Mouse (Mus musculus): Measurements from ENCODE around the gene Slc39a2.

Gene Slc39a2

GRCm38 (mm10) chr14:51896019-51896418 is 3.3 kb downstream of the Slc39a2 start:
- in situ Hi-C loops (cut with MboI; ENCODE audit: low pct_unique_long_range_greater_than_20kb in 1 of 2, low sequenced_read_pairs in 2 of 2, unreplicated experiment in 1 of 2), result no loop called here

- in situ Hi-C loops (cut with MboI; ENCODE audit: low pct_unique_long_range_greater_than_20kb in 1 of 2, low sequenced_read_pairs in 2 of 2, unreplicated experiment in 1 of 2), result no loop called here
These were observed 4.0 kb downstream of the Slc39a2 start for GRCm38 (mm10) chr14:51896539-51897170.

- in situ Hi-C loops (cut with MboI; ENCODE audit: low pct_unique_long_range_greater_than_20kb in 1 of 2, low sequenced_read_pairs in 2 of 2, unreplicated experiment in 1 of 2), result no loop called here
These were observed 6.7 kb downstream of the Slc39a2 start for GRCm38 (mm10) chr14:51899351-51899750.

GRCm38 (mm10) chr14:51902806-51903710 is 10.4 kb downstream of the Slc39a2 start:
- in situ Hi-C loops (cut with MboI; ENCODE audit: low pct_unique_long_range_greater_than_20kb in 1 of 2, low sequenced_read_pairs in 2 of 2, unreplicated experiment in 1 of 2), result loop anchor here (10.0 to 25.0 kb wide), 5 partner anchors 82 to 434 kb away; partner anchors contain the start of genes Arhgef40 (in 1 of the 2), Mettl3 (in 1 of the 2), Sall2 (in 1 of the 2) and Zfp219 (in 1 of the 2)

- in situ Hi-C loops (cut with MboI; ENCODE audit: low pct_unique_long_range_greater_than_20kb in 1 of 2, low sequenced_read_pairs in 2 of 2, unreplicated experiment in 1 of 2), result loop anchor here (10.0 to 25.0 kb wide), 5 partner anchors 81 to 434 kb away; partner anchors contain the start of genes Arhgef40 (in 1 of the 2), Mettl3 (in 1 of the 2), Sall2 (in 1 of the 2) and Zfp219 (in 1 of the 2)
These were observed 11.1 kb downstream of the Slc39a2 start for GRCm38 (mm10) chr14:51903782-51904181.

GRCm38 (mm10) chr14:51904706-51905105 is 12.0 kb downstream of the Slc39a2 start:
- in situ Hi-C loops (cut with MboI; ENCODE audit: low pct_unique_long_range_greater_than_20kb in 1 of 2, low sequenced_read_pairs in 2 of 2, unreplicated experiment in 1 of 2), result loop anchor here (10.0 to 25.0 kb wide), 5 partner anchors 80 to 433 kb away; partner anchors contain the start of genes Arhgef40 (in 1 of the 2), Mettl3 (in 1 of the 2), Sall2 (in 1 of the 2) and Zfp219 (in 1 of the 2)

- in situ Hi-C loops (cut with MboI; ENCODE audit: low pct_unique_long_range_greater_than_20kb in 1 of 2, low sequenced_read_pairs in 2 of 2, unreplicated experiment in 1 of 2), result loop anchor here (10.0 to 25.0 kb wide), 5 partner anchors 79 to 431 kb away; partner anchors contain the start of genes Arhgef40 (in 1 of the 2), Mettl3 (in 1 of the 2), Sall2 (in 1 of the 2) and Zfp219 (in 1 of the 2)
These were observed 13.4 kb downstream of the Slc39a2 start for GRCm38 (mm10) chr14:51906102-51906501.

GRCm38 (mm10) chr14:51911301-51911700 is 18.6 kb downstream of the Slc39a2 start:
- in situ Hi-C loops (cut with MboI; ENCODE audit: low pct_unique_long_range_greater_than_20kb in 1 of 2, low sequenced_read_pairs in 2 of 2, unreplicated experiment in 1 of 2), result loop anchor here (25.0 kb wide), 3 partner anchors 226 to 426 kb away; partner anchors contain the start of genes Mettl3 (in 1 of the 2) and Sall2 (in 1 of the 2)

- in situ Hi-C loops (cut with MboI; ENCODE audit: low pct_unique_long_range_greater_than_20kb in 1 of 2, low sequenced_read_pairs in 2 of 2, unreplicated experiment in 1 of 2), result loop anchor here (25.0 kb wide), 3 partner anchors 225 to 425 kb away; partner anchors contain the start of genes Mettl3 (in 1 of the 2) and Sall2 (in 1 of the 2)
These were observed 19.8 kb downstream of the Slc39a2 start for GRCm38 (mm10) chr14:51912391-51913061.

GRCm38 (mm10) chr14:51913062-51913959 is 20.6 kb downstream of the Slc39a2 start:
- in situ Hi-C loops (cut with MboI; ENCODE audit: low pct_unique_long_range_greater_than_20kb in 1 of 2, low sequenced_read_pairs in 2 of 2, unreplicated experiment in 1 of 2), result loop anchor here (25.0 kb wide), 3 partner anchors 224 to 424 kb away; partner anchors contain the start of genes Mettl3 (in 1 of the 2) and Sall2 (in 1 of the 2)

- in situ Hi-C loops (cut with MboI; ENCODE audit: low pct_unique_long_range_greater_than_20kb in 1 of 2, low sequenced_read_pairs in 2 of 2, unreplicated experiment in 1 of 2), result loop anchor here (25.0 kb wide), 3 partner anchors 223 to 423 kb away; partner anchors contain the start of genes Mettl3 (in 1 of the 2) and Sall2 (in 1 of the 2)
These were observed 21.5 kb downstream of the Slc39a2 start, which contains the start of gene Ndrg2 for GRCm38 (mm10) chr14:51913960-51914762. Gene Ndrg2, minus strand, starts transcription at chr14:51914158.

- in situ Hi-C loops (cut with MboI; ENCODE audit: low pct_unique_long_range_greater_than_20kb in 1 of 2, low sequenced_read_pairs in 2 of 2, unreplicated experiment in 1 of 2), result loop anchor here (25.0 kb wide), 3 partner anchors 222 to 422 kb away; partner anchors contain the start of genes Mettl3 (in 1 of the 2) and Sall2 (in 1 of the 2)
These were observed 22.3 kb downstream of the Slc39a2 start for GRCm38 (mm10) chr14:51915030-51915429.

- in situ Hi-C loops (cut with MboI; ENCODE audit: low pct_unique_long_range_greater_than_20kb in 1 of 2, low sequenced_read_pairs in 2 of 2, unreplicated experiment in 1 of 2), result loop anchor here (25.0 kb wide), 3 partner anchors 221 to 421 kb away; partner anchors contain the start of genes Mettl3 (in 1 of the 2) and Sall2 (in 1 of the 2)
These were observed 23.9 kb downstream of the Slc39a2 start for GRCm38 (mm10) chr14:51916539-51916938.

GRCm38 (mm10) chr14:51918125-51918524 is 25.4 kb downstream of the Slc39a2 start, which contains the start of gene Tppp2:
Gene Tppp2, plus strand, starts transcription at chr14:51918425.
- in situ Hi-C loops (cut with MboI; ENCODE audit: low pct_unique_long_range_greater_than_20kb in 1 of 2, low sequenced_read_pairs in 2 of 2, unreplicated experiment in 1 of 2), result loop anchor here (25.0 kb wide), 3 partner anchors 219 to 419 kb away; partner anchors contain the start of genes Mettl3 (in 1 of the 2) and Sall2 (in 1 of the 2)

- in situ Hi-C loops (cut with MboI; ENCODE audit: low pct_unique_long_range_greater_than_20kb in 1 of 2, low sequenced_read_pairs in 2 of 2, unreplicated experiment in 1 of 2), result loop anchor here (25.0 kb wide), 3 partner anchors 218 to 418 kb away; partner anchors contain the start of genes Mettl3 (in 1 of the 2) and Sall2 (in 1 of the 2)
These were observed 26.3 kb downstream of the Slc39a2 start for GRCm38 (mm10) chr14:51918966-51919365.

All from mouse embryonic stem cell (cell line).